Mouse (Mus musculus) layer of hippocampus, adult 18-20 months (tissue): ENCODE data around the gene Arid1b. TPM values are rescaled to one million over a fixed set of nuclear protein-coding genes. Genes with fewer than 3 reads are reported as not detected.

ENCODE experiments used
- DNase-seq, 2 experiments: peaks; one replicate each; pipeline ENCODE4 v3.0.0; 2022; ENCODE audit warnings: low spot score in 2 of 2
- total RNA-seq, 2 experiments: library from RNA; stranded (reverse); gene quantifications; 2 replicates each; pipeline ENCODE4 v1.2.3; 2021

Gene Arid1b
- total RNA-seq, 2 experiments from 2014 or later, result 103 to 108 TPM

GRCm38 (mm10) chr17:5143735-5144439 lies 149.8 kb downstream of the Arid1b start:
- DNase-seq, result no peak

DNA sequence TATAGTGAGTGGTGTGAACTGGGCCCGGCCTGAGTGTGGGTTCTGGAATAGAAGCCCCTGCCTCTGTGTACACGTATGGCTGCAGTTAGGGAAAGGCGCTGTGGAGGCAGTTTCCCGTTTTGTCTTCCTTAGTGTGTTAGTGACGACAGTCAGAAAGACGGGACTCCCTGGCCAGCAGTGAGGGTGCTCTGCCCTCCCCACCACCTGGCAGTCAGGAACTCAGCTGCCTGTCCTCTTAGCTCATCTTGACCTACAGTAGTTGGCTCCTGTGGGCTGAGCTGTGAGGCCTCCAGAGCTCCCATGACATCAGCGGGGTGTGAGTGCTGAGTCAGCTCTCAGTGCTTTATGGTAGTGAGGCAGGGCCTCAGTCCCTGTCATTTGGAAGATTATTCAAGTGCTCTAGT lies 156.5 kb downstream of the Arid1b start:
- DNase-seq, result no peak

GRCm38 (mm10) chr17:5151852-5152251 lies 157.7 kb downstream of the Arid1b start:
- no peak for DNase-seq

- DNase-seq, result no peak
Measured at GRCm38 (mm10) chr17:5153461-5153860, 159.3 kb downstream of the Arid1b start.

- DNase-seq, result no peak
Measured at GRCm38 (mm10) chr17:5154322-5154721, 160.2 kb downstream of the Arid1b start.

DNA sequence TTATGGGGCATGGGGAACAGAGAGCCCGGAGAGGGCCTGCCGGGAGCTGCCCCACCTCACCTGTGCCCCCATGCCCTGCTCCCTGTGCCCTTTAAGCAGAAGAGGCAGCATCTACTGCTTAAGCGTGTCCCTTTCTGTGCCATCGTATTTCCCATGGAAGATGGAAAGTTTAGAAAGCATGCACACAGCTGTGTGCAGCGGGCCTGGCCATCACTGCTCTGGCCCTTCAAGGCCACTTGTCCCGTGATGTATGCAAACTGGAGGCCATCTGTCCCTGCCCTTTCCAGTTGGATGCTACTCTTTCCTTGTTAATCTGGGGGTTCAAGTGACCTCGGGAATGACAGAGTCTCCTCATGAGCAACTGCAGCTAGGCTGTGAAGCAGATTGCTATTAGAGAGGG lies 163.5 kb downstream of the Arid1b start:
- no peak for DNase-seq

- no peak for DNase-seq
Measured at GRCm38 (mm10) chr17:5162525-5162924, 168.4 kb downstream of the Arid1b start.

- no peak for DNase-seq
Measured at GRCm38 (mm10) chr17:5163251-5163826, 169.2 kb downstream of the Arid1b start.

DNA sequence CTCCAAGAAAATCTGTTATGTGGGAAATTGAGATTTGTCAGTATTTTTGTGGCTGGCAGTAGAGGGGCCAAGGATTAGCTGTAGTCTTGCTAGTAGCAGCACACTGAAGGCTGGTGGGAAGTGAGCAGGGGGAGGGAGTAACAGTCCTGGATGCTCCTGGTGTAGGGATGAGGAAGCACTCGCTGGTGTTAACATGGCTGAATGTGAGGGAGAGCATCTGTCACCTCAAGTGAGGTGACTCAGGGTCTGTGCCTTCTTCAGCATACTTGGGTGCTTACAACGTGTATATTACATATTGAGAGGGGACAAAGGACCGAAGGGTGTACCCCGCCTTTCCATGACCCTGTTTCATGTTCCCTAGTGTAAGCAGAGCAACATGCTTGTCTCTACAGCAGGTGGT lies 170.7 kb downstream of the Arid1b start:
- DNase-seq, result no peak

DNA sequence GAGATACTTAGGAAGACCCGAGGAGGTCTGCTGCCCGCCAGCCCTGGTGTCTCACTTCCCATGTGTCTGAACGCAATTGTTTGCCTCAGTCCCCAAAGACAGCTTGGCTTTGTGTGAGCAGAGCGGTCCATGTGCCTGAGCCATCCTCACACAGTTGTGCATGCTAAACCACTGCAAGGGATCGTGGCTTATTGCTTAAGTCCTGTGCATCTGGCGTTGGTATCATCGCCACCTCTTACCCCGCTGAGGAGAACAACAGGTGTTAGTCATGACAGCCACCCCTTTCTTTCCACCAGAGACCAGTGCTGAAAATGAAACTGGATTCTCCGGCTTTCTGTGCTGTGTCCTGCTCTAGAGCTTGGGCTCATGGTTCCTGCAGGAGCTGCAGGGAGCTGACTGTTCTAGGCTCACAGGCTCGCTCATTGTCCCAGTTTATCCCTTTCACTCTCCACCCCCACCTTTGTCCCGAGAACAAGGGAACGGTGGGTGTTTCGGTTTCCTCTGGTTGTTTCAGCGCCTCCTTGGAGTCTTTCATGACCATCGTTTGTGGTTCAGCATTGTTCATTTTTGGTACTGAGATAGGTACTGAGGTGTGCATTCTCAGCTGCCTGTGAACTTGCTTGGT lies 171.2 kb downstream of the Arid1b start:
- DNase-seq, result no peak

GRCm38 (mm10) chr17:5166175-5166574 lies 172.0 kb downstream of the Arid1b start:
- no peak for DNase-seq

DNA sequence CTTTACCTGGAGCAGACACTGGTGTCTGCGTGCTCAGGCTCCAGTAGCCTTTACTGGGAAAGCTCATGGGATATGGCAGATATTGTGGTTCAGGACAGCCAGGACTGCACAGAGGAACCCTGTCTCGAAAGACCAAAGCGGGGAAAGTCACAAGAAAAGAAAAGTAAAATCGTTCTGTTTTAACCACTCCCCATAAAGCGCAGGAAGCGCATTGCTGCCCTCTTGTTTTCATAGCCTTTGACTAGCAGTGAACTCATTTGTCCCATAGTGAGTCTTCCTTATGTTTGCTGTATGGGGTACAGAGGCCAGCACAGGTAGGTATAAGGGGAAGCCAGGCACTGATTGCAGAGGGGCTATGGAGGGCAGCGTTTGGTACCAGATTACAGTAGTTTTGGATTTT lies 173.9 kb downstream of the Arid1b start:
- no peak for DNase-seq

- DNase-seq, result no peak
Measured at GRCm38 (mm10) chr17:5168640-5169039, 174.5 kb downstream of the Arid1b start.

- DNase-seq, result no peak
Measured at GRCm38 (mm10) chr17:5170321-5170720, 176.2 kb downstream of the Arid1b start.

- DNase-seq, result no peak
Measured at GRCm38 (mm10) chr17:5171467-5171866, 177.3 kb downstream of the Arid1b start.

DNA sequence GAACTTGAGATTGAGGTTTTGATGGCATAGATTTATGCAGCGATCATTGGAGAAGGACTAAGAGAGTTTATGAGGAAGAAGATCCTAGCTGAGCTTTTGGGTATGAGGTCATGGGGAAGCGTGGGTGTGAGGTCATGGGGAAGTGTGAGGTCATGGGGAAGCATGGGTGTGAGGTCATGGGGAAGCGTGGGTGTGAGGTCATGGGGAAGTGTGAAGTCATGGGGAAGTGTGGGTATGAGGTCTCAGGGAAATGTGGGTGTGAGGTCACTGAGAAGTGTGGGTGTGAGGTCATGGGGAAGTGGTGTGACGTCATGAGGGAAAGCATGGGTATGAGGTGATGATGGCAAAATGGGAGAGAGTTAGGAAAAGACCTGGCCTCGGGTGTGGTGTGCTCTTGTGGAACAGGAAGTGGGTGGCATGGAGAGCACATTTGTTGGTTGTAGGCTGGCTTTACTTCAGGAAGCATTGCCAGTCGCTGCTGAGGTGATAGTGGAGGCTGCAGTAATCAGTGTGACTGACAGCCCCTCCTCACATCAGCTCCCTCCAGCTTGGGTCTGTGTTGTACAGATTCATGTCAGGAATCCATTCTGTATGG lies 180.4 kb downstream of the Arid1b start:
- no peak for DNase-seq

GRCm38 (mm10) chr17:5175535-5175934 lies 181.4 kb downstream of the Arid1b start:
- DNase-seq, result peak; percentile 48 to 67

DNA sequence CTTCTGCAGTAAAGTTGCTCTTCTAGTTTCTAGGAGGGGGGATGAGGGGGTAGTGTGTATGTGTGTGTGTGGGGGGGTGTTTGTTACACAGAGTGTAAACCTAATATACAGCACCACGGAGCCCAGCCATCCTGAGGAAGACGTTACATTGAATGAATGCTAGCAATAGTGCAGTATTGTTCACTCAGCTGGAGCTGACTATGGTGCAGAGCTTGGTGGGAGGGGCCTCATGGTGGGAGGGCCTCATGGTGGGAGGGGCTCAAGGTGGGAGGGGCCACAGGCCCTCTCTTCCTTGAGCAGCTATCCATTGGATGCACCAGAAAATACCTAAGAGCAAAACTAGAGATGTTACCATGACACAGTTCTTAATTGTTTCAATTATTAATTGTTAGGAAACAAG lies 182.2 kb downstream of the Arid1b start:
- DNase-seq, result no peak

DNA sequence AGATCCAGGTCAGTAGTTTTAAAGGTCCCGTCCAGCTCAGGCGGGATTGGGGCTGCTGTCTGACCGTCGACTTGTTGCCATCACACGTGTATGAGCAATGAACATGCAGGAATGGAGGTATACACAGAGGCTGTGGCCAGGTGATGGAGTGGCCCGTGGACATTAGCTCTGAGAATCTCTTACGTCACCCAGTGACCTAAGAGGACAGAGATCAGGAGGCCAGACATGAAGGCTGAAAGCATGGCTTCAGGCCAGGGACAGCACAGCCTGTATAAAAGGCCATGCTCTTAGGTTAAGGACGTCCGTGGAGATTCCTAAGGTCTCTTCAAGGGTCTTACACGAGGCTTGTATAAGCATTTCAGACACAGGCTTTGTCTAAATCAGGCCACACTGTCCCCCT lies 184.4 kb downstream of the Arid1b start:
- no peak for DNase-seq

DNA sequence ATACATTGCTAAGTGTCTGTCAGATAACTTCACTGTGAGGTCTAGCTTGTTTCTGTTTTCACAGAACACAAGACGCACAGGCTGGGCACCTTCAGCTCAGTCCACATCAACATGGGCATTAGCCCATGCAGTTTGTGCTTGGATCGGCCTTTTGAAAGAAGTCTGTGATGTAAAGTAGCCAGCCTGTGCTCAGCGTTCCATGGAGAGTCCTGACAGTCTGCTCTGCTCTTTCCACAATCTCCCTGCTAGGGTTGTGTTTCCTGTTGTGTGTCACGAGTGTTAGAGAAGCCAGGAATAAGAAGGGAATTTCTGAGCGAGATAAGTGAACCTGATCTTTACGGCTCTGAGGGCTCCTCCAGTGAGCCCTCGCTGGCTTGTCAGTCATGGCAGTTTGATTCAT lies 184.9 kb downstream of the Arid1b start:
- DNase-seq, result no peak

GRCm38 (mm10) chr17:5179412-5179811 lies 185.3 kb downstream of the Arid1b start:
- DNase-seq, result no peak

- no peak for DNase-seq
Measured at GRCm38 (mm10) chr17:5179925-5180525, 185.9 kb downstream of the Arid1b start.
